In the genomic region with DNA sequence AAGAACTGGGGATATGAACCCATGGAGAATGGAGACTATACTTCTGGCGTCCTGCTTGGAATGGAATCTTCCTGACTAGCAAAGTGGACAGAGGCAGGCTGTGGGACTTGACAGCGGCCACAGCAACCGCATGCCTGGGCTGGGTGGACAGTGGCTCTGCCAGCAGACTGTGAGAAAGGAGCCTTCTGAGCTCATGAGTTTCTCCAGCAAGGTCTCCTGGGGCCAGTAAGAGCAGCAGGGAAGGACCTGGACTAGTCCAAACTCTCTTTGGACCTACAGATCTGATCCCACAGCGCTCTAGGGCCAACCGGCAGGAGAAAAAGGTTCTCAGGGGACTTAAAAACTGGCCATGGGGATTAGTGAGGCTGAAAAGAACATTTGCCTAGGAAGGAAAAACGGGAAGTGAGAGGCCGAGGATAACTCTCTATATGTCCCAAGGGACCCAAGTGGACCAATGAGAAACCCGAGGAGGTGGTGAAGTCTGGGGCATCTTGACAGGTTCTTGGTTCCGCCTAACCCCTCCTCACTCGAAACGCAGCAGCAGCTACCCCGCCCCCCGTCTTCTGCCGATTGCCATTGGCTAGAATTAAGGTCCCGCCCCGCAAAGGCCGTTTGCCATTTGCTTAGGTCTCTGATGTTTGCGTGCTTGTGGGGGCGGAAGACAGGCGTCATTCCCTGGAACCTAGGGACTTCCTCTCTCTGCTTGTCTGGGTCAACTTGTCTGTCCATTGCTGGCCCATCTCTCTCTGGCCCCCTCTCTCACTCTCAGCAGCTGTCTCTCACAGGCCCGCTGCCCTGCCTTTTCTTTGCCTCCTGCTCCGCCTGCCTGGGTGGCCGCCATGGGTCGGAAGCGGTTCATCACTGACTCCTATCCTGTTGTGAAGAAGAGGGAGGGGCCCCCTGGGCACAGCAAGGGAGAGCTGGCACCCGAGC, we compare ENCODE assay signal across 1 mouse cellular context.
TF ChIP-seq lines count a peak whose summit lies in the region.

A gene (plus strand): TSS at position 647 of the 933 bp plus-strand sequence.

TF ChIP-seq in MEL, 35 proteins besides CTCF, POLR2A, EP300 and RAD21 (continued from another document):
- peak; percentile 85 for TF ChIP-seq MAZ (IDR thresholded peaks at IDR 0.05; ENCODE audit: low read depth, low read length)
- TF ChIP-seq ELF1 (IDR thresholded peaks at IDR 0.05; ENCODE audit: low read depth, low read length) = peak; percentile 86
- no peak for TF ChIP-seq POLR2AphosphoS5 (IDR thresholded peaks at IDR 0.05; ENCODE audit: borderline replicate concordance, low read depth, low read length)
- TF ChIP-seq SIN3A (IDR thresholded peaks at IDR 0.05; ENCODE audit: low read length) = peak; percentile 71
- TF ChIP-seq CHD2 (IDR thresholded peaks at IDR 0.05; ENCODE audit: low read length) = peak; percentile 65
- no peak for TF ChIP-seq MAFK (IDR thresholded peaks at IDR 0.05; ENCODE audit: borderline replicate concordance, low read depth, low read length)
- peak; percentile 63 for TF ChIP-seq MAX (IDR thresholded peaks at IDR 0.05; ENCODE audit: low read length)
- no peak for TF ChIP-seq USF2 (IDR thresholded peaks at IDR 0.05; ENCODE audit: borderline replicate concordance in 1 of 2, insufficient read depth in 1 of 2, low read depth in 1 of 2, low read length in 2 of 2)
- no peak for TF ChIP-seq JUND (IDR thresholded peaks at IDR 0.05; ENCODE audit: low read depth, low read length)
- 0 out of 2 replicates have a peak, but pooled peaks have one; percentile 12 for TF ChIP-seq USF1 (IDR thresholded peaks at IDR 0.05; ENCODE audit: low read depth, low read length)
- TF ChIP-seq MEF2A (IDR thresholded peaks at IDR 0.05; ENCODE audit: extremely low read depth, insufficient replicate concordance, low read depth, low read length, poor library complexity, severe bottlenecking) = no peak
- no peak for TF ChIP-seq BHLHE40 (IDR thresholded peaks at IDR 0.05; ENCODE audit: borderline replicate concordance, low read depth, low read length)
- TF ChIP-seq ETS1 (IDR thresholded peaks at IDR 0.05; ENCODE audit: low read depth, low read length) = no peak
- no peak for TF ChIP-seq MYC (IDR thresholded peaks at IDR 0.05; ENCODE audit: low read depth, low read length)
- TF ChIP-seq HCFC1 (IDR thresholded peaks at IDR 0.05; ENCODE audit: low read depth, low read length) = peak; percentile 78
- 0 out of 2 replicates have a peak, but pooled peaks have one; percentile 37 for TF ChIP-seq E2F4 (IDR thresholded peaks at IDR 0.05; ENCODE audit: borderline replicate concordance, low read depth, low read length)
